ENCODE assay signal across 22 mouse cellular contexts in the genomic region with DNA sequence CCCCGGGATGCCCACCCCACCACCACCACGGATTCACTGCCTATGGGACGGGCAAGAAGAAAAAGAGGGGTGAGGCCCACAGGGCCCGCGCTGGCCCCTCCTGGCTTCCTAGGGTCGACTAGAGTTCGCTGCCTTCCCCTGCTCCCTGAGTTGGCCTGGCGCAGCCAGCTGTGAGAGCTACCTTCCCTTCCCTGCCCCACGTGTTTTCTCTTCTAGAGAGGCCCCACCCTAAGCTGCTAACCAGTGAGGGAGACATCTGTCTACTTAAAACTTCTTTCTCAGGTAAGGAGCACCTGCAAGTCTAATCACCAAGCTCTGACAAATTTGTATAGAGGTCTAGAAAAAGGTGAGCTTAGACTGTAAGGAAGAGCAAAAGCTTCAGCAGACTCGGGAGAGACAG.
DNase-seq lines count a peak whose midpoint lies in the region; ATAC-seq lines count a peak whose summit lies in the region.
"Had no signal": no experiment of that assay in that cellular context is flagged by ENCODE, and none has a peak within 500 bp of the region (broad histone marks: within the 10 kb centered on the region; RNA-seq: fewer than 3 reads in every experiment).

No protein-coding gene starts in this region.

- WGBS in midbrain, embryonic 11.5 days, result 92% methylated on average over 10 of the region's 10 CpGs
- WGBS in midbrain, embryonic 14.5 days, result 92% methylated on average over 10 of the region's 10 CpGs
- 90% methylated on average over 10 of the region's 10 CpGs for WGBS in limb, embryonic 10.5 days
- 89% methylated on average over 10 of the region's 10 CpGs for WGBS in forebrain, embryonic 10.5 days

- no peak overlapping the region for H3K4me2 ChIP-seq in midbrain, embryonic 11.5 days
- H3K4me2 ChIP-seq in midbrain, embryonic 14.5 days (ENCODE audit: low read length), result no peak overlapping the region
- H3K4me2 ChIP-seq: embryonic facial prominence, embryonic 13.5 days; embryonic facial prominence, embryonic 15.5 days; forebrain, embryonic 13.5 days; forebrain, embryonic 15.5 days had no signal

- H3K27me3 ChIP-seq in midbrain, embryonic 11.5 days (ENCODE audit: control insufficient read depth, insufficient read depth, low read length), result no peaks in the 10 kb centered on the region
- no peaks in the 10 kb centered on the region for H3K27me3 ChIP-seq in midbrain, embryonic 14.5 days (ENCODE audit: control insufficient read depth, insufficient read depth, low read length)
- H3K27me3 ChIP-seq in limb, embryonic 10.5 days (ENCODE audit: low read depth, poor library complexity, severe bottlenecking), result no peaks in the 10 kb centered on the region
- H3K27me3 ChIP-seq in forebrain, embryonic 10.5 days (ENCODE audit: poor library complexity, severe bottlenecking), result no peaks in the 10 kb centered on the region
- H3K27me3 ChIP-seq: embryonic facial prominence, embryonic 13.5 days; embryonic facial prominence, embryonic 15.5 days; forebrain, embryonic 13.5 days; forebrain, embryonic 15.5 days had no signal

- no peak overlapping the region for H3K27ac ChIP-seq in midbrain, embryonic 11.5 days (ENCODE audit: low read depth, low read length)
- no peak overlapping the region for H3K27ac ChIP-seq in midbrain, embryonic 14.5 days (replicated peaks; ENCODE audit: low read depth, low read length)
- peak overlapping the region; percentile 50; the same call in 1 of the 2 replicates for H3K27ac ChIP-seq in limb, embryonic 10.5 days
- no peak overlapping the region for H3K27ac ChIP-seq in forebrain, embryonic 10.5 days
- H3K27ac ChIP-seq: embryonic facial prominence, embryonic 13.5 days; embryonic facial prominence, embryonic 15.5 days; forebrain, embryonic 13.5 days; forebrain, embryonic 15.5 days had no signal

- H3K4me1 ChIP-seq in midbrain, embryonic 11.5 days (ENCODE audit: control insufficient read depth, insufficient read depth, low read length), result no peaks in the 10 kb centered on the region
- H3K4me1 ChIP-seq in midbrain, embryonic 14.5 days (ENCODE audit: control insufficient read depth, insufficient read depth, low read length), result no peaks in the 10 kb centered on the region
- peaks cover 6% of the 10 kb centered on the region; the same call in 1 of the 2 replicates for H3K4me1 ChIP-seq in limb, embryonic 10.5 days
- no peaks in the 10 kb centered on the region for H3K4me1 ChIP-seq in forebrain, embryonic 10.5 days
- H3K4me1 ChIP-seq: embryonic facial prominence, embryonic 13.5 days; embryonic facial prominence, embryonic 15.5 days; forebrain, embryonic 13.5 days; forebrain, embryonic 15.5 days had no signal

- no peak overlapping the region for H3K4me3 ChIP-seq in midbrain, embryonic 11.5 days (ENCODE audit: low read depth, low read length)
- H3K4me3 ChIP-seq in midbrain, embryonic 14.5 days (replicated peaks; ENCODE audit: low read depth, low read length), result no peak overlapping the region
- H3K4me3 ChIP-seq in limb, embryonic 10.5 days, result no peak overlapping the region
- no peak overlapping the region for H3K4me3 ChIP-seq in forebrain, embryonic 10.5 days
- H3K4me3 ChIP-seq: embryonic facial prominence, embryonic 13.5 days; embryonic facial prominence, embryonic 15.5 days; erythroblast, embryonic 14.5 days; forebrain, embryonic 13.5 days; forebrain, embryonic 15.5 days had no signal

- DNase-seq in midbrain, embryonic 11.5 days (ENCODE audit: low spot score, missing footprints), result peak; percentile 54
- no peak for DNase-seq in midbrain, embryonic 14.5 days
- DNase-seq in R1 (ENCODE audit: low read depth, low spot score), result peak; percentile 50
- no peak for DNase-seq in limb, embryonic 10.5 days (ENCODE audit: low spot score)
- no peak for DNase-seq in lung, adult 18-20 months
- no peak for DNase-seq in forebrain, embryonic 10.5 days (ENCODE audit: extremely low spot score, low spot score)
- DNase-seq: adrenal gland, adult 2 months; adrenal gland, postnatal 10 days; adrenal gland, postnatal 25 days; cerebellum, adult 11 months; cerebellum, adult 2 months; cerebellum, adult 9-10 months; cerebellum, postnatal 10 days; cerebellum, postnatal 25 days; forebrain, postnatal 0 days had no signal

- H3K9ac ChIP-seq in midbrain, embryonic 11.5 days (ENCODE audit: low read length), result no peak overlapping the region
- H3K9ac ChIP-seq in midbrain, embryonic 14.5 days (replicated peaks; ENCODE audit: low read length), result no peak overlapping the region
- H3K9ac ChIP-seq: embryonic facial prominence, embryonic 13.5 days; embryonic facial prominence, embryonic 15.5 days; forebrain, embryonic 13.5 days; forebrain, embryonic 15.5 days; forebrain, postnatal 0 days had no signal

- no peak for ATAC-seq in midbrain, embryonic 11.5 days (ENCODE audit: low FRiP score)
- no peak for ATAC-seq in midbrain, embryonic 14.5 days (ENCODE audit: low FRiP score, low TSS enrichment)
- ATAC-seq: forebrain, embryonic 13.5 days; forebrain, embryonic 15.5 days; forebrain, postnatal 0 days; Patski had no signal

- H3K9me3 ChIP-seq in midbrain, embryonic 11.5 days (ENCODE audit: control insufficient read depth, low read length), result no peaks in the 10 kb centered on the region
- H3K9me3 ChIP-seq in midbrain, embryonic 14.5 days (ENCODE audit: control insufficient read depth, low read length), result no peaks in the 10 kb centered on the region
- H3K9me3 ChIP-seq in limb, embryonic 10.5 days (replicated peaks), result no peaks in the 10 kb centered on the region
- no peaks in the 10 kb centered on the region for H3K9me3 ChIP-seq in forebrain, embryonic 10.5 days
- H3K9me3 ChIP-seq: embryonic facial prominence, embryonic 13.5 days; embryonic facial prominence, embryonic 15.5 days; forebrain, embryonic 13.5 days; forebrain, embryonic 15.5 days had no signal

- no peaks in the 10 kb centered on the region for H3K36me3 ChIP-seq in midbrain, embryonic 11.5 days (ENCODE audit: control insufficient read depth, insufficient read depth, low read length)
- H3K36me3 ChIP-seq in midbrain, embryonic 14.5 days (ENCODE audit: control insufficient read depth, insufficient read depth, low read length), result no peaks in the 10 kb centered on the region
- 0 out of 2 replicates have a peak, but pooled peaks cover 5% of the 10 kb centered on the region for H3K36me3 ChIP-seq in limb, embryonic 10.5 days
- no peaks in the 10 kb centered on the region for H3K36me3 ChIP-seq in forebrain, embryonic 10.5 days (replicated peaks)
- H3K36me3 ChIP-seq: embryonic facial prominence, embryonic 13.5 days; embryonic facial prominence, embryonic 15.5 days; forebrain, embryonic 15.5 days; G1E had no signal

Comparison
In these comparisons a context has a peak if more than half of its experiments do, and no peak if none do; other contexts are left out.
1. DNase-seq: peak in midbrain, embryonic 11.5 days (single experiment) and R1 (single experiment); none in midbrain, embryonic 14.5 days (single experiment), limb, embryonic 10.5 days (single experiment), lung, adult 18-20 months (0 of 2) and forebrain, embryonic 10.5 days (single experiment).